Mouse (Mus musculus): Measurements from ENCODE around the gene Ncapd2.

Ncapd2 gene

DNA sequence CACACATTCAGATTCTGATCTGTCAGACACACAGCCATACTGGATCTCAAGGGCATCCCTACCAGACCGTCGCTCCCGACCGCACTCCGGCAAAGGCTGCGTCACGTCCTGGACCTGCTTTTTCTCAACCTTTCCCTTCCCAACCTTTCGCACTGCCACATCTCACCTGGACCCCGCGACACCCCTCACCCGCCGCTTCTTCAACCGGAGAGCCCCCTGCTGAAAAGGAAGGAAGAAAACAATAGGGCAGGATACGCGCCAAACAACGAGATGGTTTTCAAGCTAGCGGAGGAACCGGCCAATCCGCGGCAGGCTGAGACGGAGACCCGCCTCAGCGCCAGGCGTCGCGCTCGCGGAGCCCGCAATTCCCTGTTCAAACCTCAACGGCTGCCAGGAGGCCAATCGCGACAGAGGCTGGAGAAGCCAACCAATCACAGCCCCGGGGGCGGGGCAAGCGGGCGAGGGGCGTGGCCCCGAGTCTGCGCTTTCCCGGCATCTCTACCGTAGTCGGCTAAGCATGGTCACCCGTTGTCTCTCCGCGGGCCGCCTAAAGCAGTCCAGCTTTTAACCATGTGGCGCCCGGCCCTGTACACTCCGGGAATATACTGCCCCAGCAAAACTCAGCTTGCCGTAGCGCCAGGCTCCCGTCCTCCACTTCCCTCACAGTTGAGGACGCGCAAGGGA, at the start of gene Ncapd2, which contains the start of gene Mrpl51:
Ncapd2 (minus strand) TSS at position 370 of the 684 bp plus-strand sequence.
Mrpl51 (plus strand) TSS at position 470 of the 684 bp plus-strand sequence.
- peak; percentile 99 for DNase-seq (ENCODE audit: low read depth, low spot score)

DNA sequence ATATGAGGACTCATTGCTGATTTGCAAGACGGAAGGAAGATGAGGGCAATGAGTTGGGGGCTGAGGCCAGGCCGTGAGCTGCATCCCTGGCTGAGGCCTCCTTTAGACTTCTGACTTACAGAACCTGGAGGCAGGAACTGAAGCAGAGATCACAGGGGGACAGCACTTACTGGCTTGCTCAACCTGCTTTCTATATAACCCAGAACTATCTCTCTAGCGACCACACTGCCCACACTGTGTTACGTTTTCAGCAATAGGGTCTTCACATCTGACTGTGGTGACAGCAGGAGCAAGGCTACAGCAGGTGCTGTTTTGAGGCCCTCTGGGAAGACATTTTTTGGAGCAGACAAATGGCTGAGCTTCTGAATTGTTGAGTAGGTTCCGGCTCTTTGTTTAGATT, 49.1 kb upstream of the Ncapd2 start:
- DNase-seq (ENCODE audit: low read depth, low spot score): no peak

DNA sequence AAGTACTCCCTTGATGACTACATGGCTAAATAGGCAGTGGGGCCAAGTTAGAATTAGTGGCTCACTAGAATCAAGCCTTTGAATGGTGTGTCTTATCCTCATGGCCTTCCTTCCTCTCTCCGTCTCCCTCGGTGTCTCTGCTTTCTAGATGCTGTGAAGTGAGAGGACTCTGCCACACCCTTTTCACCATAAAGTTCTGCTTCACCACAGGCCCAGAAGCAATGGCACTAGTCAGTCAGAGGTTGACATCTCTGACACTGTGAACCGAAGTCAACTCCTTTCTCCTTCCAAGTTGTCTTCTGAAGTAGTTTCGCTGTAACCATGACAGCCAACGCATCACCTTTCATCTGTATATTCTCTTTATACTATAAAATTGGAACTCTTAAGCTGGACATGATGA, 48.0 kb upstream of the Ncapd2 start:
- DNase-seq (ENCODE audit: low read depth, low spot score): no peak

GRCm38 (mm10) chr6:125238396-125238795, 46.9 kb upstream of the Ncapd2 start:
- DNase-seq (ENCODE audit: low read depth, low spot score): no peak

- no peak for DNase-seq (ENCODE audit: low read depth, low spot score)
Observed at GRCm38 (mm10) chr6:125237421-125237820, 45.9 kb upstream of the Ncapd2 start.

- DNase-seq (ENCODE audit: low read depth, low spot score): no peak
Observed at GRCm38 (mm10) chr6:125236782-125237181, 45.3 kb upstream of the Ncapd2 start, which contains the start of gene Cd27. Cd27 (minus strand) TSS chr6:125237010.

- DNase-seq (ENCODE audit: low read depth, low spot score): no peak
Observed at GRCm38 (mm10) chr6:125236341-125236740, 44.8 kb upstream of the Ncapd2 start.

GRCm38 (mm10) chr6:125234520-125234828, 43.0 kb upstream of the Ncapd2 start:
- DNase-seq (ENCODE audit: low read depth, low spot score): no peak

DNA sequence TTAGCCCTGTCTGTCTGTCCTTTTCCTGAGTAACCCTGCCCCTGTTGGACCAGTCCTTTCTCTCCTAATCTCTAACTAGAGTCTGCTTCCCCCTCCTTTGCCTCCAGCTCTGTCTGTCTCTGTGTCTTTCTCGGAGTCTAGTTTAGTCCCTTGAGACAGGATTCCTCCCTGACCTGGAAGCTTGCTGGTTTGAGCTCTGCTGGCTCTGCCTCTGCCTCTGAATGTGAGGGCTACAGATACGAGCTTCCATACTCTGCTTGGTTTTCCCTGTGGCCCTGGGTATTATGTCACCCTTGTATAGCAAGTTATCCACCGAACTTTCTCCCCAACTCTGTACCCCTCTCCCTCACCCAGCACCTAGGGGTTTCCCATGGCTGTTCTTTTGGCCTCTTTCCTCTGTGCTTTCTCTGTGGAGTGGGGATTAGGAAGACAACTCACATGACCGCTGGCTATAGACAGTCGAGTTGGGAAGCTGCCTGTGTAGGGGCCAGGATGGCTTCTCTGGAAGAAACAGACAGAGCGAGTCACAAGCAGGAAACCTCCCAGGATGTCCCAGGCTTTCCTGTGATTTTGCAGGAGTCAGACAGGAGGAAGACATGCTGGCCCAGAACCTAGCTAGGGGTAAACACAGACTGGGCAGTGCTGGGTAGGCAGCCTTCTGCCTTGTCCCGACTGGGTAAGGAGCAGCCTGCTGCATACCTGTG, 42.5 kb upstream of the Ncapd2 start:
- no peak for DNase-seq (ENCODE audit: low read depth, low spot score)

- no peak for DNase-seq (ENCODE audit: low read depth, low spot score)
Observed at GRCm38 (mm10) chr6:125232516-125232915, 41.0 kb upstream of the Ncapd2 start.

DNA sequence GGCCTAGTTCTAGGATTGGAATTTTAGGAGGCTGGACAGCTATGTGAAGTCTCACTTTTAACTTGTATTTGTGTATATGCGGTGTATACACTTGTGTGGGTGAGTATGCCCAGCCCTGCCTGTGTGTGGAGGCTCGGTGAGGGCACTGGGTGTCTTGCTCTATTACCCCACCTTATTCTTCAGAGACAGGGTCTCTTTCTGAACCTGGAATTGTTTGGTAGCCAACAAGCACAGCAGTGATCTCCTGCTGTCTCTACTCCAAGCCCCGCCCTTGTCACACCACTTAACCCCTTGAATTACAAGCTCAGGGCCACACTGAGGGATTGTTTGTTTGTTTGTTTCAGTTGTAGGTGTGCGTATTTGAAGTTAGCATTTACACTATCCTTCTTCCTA, 40.5 kb upstream of the Ncapd2 start:
- no peak for DNase-seq (ENCODE audit: low read depth, low spot score)

DNA sequence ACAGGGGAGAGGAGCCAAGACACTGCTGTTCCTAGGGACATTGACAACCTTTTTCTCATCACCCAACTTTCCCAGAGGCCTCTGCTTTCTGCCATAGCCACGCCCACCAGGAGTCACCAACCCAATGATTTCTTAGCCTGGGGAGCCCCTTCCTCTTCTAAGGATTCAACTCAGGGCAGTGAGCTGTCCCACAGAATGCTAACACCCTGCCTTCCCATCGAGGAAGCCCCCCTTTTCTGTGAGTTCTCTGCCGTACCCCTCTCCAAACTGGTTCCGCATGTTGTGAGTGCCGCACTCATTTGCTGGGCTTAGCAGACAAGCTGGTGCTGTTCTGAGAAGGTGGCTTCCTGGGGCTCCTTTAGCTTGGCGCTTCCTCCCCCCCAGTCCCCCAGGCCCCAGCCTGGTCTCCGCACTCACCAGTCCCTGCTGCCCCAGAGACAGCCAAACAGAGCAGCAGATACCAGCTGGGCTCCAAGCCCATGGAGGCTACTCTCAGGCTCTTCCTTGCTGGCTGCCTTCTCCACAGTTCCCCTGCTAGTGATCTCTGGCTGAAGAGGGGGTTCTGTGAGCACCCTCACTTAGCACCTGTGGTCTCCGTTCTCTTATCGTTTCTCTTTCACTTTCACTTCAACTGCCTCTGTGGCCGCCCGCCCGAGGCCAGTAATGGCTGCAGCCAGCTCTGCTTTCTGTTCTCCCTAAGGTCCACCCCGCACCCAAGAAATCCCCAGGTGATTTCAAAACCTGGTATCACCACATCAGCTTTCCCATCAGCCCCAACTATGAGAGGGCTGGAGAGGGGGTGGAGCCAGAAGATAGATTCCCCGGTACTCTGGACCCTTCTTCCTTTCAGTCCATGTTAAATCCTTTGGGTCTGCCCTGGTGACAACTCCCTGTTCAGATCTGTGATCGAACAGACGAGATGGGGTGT, 39.9 kb upstream of the Ncapd2 start, which contains the start of gene Tapbpl:
Tapbpl (minus strand) TSS at position 744 of the 928 bp plus-strand sequence.
- DNase-seq (ENCODE audit: low read depth, low spot score): no peak

GRCm38 (mm10) chr6:125230571-125230970, 39.1 kb upstream of the Ncapd2 start:
- DNase-seq (ENCODE audit: low read depth, low spot score): no peak

DNA sequence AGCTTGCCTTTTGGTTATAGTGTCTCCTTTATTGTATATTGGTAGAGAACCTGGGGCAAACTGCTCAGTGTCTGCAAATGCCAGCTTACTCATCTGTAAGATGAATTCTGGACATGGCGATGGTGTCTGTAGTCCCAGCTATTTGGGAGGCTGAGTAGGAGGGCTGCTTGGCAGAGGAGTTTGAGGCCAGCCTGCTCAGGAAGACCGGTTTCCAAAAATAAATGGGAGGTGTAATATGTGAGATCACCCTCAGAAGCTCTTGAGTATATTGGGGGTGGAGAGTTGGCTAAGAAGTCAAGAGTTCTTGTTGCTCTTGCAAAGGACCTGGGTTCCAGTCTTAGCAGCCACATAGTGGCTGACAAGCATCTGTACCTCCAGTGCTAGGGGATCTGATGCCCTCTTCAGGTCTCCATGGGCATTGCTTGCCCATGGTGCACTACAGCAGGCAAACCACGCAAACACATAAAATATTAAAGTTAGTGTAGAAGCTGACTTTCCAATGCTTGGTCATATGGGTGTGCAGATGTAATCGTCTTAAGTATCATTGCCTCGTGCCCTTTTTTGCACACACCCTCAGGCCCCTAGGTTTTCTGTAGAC, 34.1 kb upstream of the Ncapd2 start:
- no peak for DNase-seq (ENCODE audit: low read depth, low spot score)

- DNase-seq (ENCODE audit: low read depth, low spot score): no peak
Observed at GRCm38 (mm10) chr6:125222577-125222976, 31.1 kb upstream of the Ncapd2 start.

DNA sequence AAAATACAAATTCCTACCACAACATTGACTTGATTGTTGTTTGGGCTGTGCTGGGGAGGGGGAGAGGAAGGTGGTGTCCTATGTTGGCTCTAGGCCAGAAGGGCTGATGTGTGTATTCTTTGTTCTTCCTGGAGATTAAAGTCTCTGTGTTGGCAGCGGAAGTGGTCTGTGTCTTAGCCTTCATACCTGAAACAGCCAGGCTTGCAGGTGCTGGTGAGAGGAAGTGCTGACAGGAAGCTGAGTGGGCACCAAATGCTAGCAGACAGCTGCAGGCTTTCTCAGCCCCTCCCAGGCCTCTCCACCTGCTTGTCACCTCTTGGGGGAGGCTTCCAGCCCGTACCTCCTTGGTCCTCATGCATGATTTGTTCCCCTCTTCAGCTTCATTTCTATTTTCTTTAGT, 30.6 kb upstream of the Ncapd2 start:
- DNase-seq (ENCODE audit: low read depth, low spot score): no peak

DNA sequence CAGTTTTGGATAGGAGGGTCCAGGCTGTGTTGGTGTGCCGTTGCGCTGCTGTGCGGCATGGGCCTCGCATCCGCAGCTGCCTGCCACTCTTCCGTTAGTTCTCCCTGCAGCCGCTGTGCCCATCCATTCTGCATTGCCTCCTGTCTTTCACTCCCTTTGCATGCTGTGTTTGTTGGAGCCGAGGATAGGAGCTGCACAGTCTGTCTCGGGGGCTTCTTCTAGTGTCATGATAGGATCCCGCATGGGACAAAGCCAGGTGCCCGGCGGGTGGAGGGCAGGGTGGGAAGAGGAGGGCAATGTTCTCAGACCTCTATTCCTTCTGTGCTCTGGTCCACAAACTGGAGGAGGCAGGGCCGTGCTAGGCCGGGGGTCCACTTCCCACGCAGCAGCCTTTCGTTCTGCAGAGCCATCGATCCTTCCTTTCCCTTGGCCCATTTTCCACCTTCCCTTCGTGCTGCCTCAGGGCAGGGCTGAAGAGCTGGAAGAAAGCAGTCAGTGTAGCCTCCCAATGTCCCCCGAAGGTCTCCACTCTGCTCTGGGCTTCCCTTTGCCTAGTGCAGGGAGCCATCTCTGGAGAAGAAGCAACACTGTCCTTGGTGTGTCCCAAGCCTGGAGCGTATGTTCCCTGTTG, 29.7 kb upstream of the Ncapd2 start:
- DNase-seq (ENCODE audit: low read depth, low spot score): no peak

- no peak for DNase-seq (ENCODE audit: low read depth, low spot score)
Observed at GRCm38 (mm10) chr6:125218963-125219362, 27.5 kb upstream of the Ncapd2 start.

GRCm38 (mm10) chr6:125217899-125218298, 26.4 kb upstream of the Ncapd2 start:
- no peak for DNase-seq (ENCODE audit: low read depth, low spot score)

DNA sequence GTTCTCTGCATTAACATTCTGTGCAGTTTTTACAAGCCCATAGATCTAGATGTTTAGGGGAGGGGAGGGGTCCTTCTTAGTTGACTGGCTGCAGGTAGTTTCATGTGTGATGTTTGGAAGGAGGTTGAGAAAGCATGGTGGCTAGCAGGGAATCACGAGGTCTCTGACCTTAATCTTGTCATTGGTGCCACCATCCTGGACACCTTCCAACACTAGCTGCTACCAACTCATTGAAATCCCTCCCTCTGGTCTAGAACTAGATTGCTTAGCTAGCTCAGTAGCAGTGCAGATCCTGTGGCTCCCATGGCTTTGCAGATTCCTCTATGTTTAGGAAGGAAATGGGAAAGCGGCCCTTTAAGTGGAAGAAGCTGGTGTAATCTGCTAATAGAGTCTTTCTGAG, 25.4 kb upstream of the Ncapd2 start:
- DNase-seq (ENCODE audit: low read depth, low spot score): no peak

All from WW6 (cell line).